Mouse (Mus musculus): Measurements from ENCODE around the gene Itgb2.
A peak's percentile ranks its signal among the peaks of the same experiment; 100 is the strongest.

DNA sequence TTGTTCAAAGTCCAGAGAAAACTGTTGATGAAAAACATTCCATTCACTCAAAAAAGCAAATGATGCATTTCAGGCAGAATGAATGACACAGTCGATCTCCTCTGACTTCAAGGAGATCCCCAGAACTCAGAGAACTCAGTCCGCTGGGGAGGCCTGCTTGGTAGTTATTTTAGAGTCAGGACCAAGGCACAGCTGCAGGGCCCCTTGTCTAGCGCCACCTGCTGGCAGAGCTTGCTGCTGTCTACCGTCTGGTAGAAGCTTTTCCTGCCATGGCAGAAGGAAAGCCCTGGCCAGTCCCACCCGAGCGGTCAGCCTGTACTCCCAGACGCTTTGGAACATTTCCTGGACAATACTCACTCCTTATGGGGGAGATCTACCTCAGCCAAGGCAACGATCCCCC lies 36.6 kb downstream of the Itgb2 start:
- TF ChIP-seq CTCF (IDR thresholded peaks at IDR 0.05; ENCODE audit: extremely low read depth, insufficient read depth, insufficient read length, insufficient replicate concordance), result peak; percentile 95
- TF ChIP-seq POLR2A (IDR thresholded peaks at IDR 0.05; ENCODE audit: low read depth, low read length), result no peak

All from spleen, adult 2 months (tissue).